Mouse (Mus musculus) neutrophil, adult 59 days (primary cell): ENCODE data around the gene Tmem200b. TPM values are rescaled to one million over a fixed set of nuclear protein-coding genes. Genes with fewer than 3 reads are reported as not detected.

Experiments
- total RNA-seq, 2 experiments: library from RNA; stranded (reverse); gene quantifications; 1 replicate in 1 of 2; 2 replicates in 1 of 2; pipeline ENCODE4 v1.2.4; 2023

Gene Tmem200b
- total RNA-seq: not detected

GRCm38 (mm10) chr4:131921461-131922346 lies at the start of gene Tmem200b:
Gene Tmem200b (plus strand): TSS chr4:131921771.

DNA sequence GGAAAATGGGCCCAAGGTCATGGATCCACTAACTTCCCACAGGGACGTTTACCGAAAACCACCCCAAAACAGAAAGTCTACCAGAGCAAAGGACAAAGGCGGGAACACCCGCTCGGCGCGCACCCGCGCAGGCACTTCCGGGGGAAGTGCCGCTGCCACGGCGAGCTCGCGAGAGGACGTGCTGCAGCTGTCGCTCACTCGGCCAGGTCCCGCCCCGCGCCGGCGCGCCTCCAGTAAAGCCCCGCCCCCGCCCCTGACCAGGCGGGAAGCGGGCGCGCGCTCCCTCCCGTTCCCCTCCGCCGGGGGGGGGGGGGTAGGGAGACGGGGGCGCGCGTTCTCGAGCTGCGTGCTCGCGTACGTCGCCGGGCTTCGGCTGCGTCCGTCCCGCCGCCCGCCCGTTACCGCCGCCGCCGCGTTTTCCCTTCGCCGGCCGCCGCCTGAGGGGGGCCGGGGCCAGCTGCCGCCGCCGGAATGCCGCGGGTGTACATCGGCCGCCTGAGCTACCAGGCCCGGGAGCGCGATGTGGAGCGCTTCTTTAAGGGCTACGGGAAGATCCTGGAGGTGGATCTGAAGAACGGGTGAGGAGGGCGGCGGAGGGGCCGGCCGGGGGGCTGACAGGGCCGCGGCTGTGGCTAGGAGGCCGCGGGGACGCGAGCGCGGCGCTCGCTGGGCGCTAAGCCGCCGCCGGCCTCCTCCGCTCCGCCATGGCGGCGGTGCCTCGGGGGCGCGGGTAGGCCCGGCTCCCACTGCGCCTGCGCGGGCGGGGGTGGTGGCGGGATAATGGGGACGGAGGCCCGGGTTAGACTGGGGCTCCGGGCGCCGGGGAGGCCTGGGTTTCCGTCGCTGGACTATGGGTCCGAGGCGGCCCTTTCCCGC lies 48.0 kb upstream of the Tmem200b start, which contains the start of gene Srsf4:
Gene Srsf4, plus strand, starts transcription at position 325 of the 876 bp plus-strand sequence.

Other genes with a start within 250 kb of the Tmem200b start
- gene Ptpru, start 83.5 kb upstream of the Tmem200b start, total RNA-seq: 1 to 10 TPM; 3.8 to 5.5 TPM
- gene Mecr, start 78.3 kb upstream of the Tmem200b start, total RNA-seq: 1 to 10 TPM; 7.1 to 9.1 TPM
- 10 to 100 TPM; 72.4 to 77.6 TPM for gene Srsf4, start 48.2 kb upstream of the Tmem200b start, total RNA-seq
- under 1 TPM; 0.15 to 0.16 TPM for gene Gm10300, start 152.9 kb downstream of the Tmem200b start, total RNA-seq
- 10 to 100 TPM; 80.9 to 81.5 TPM for gene Epb41, start 153.6 kb downstream of the Tmem200b start, total RNA-seq
- not detected for gene Oprd1, start 222.7 kb downstream of the Tmem200b start, total RNA-seq